Mouse (Mus musculus) megakaryocyte-erythroid progenitor cell, adult 5-6 weeks (primary cell): Measurements from ENCODE around the gene Tmem248. TPM values are rescaled to one million over a fixed set of nuclear protein-coding genes. Genes with fewer than 3 reads are reported as not detected.
A peak's percentile ranks its signal among the peaks of the same experiment; 100 is the strongest.

Experiments used
- ATAC-seq: replicated peaks from 2 replicates; pipeline ENCODE4 v1.8.0; 2016; ENCODE audit warnings: mild to moderate bottlenecking, inconsistent platforms; ENCODE audit not compliant: severe bottlenecking, poor library complexity, low FRiP score, low TSS enrichment
- total RNA-seq, 2 experiments: library from RNA; stranded (forward) in 1 of 2; stranded (reverse) in 1 of 2; fragments of 200-1000, 215-1000 nt in 1 of 2; fragments of >200 nt in 1 of 2; fragmentation: Nextera tagmentation in 1 of 2; gene quantifications; 2 replicates each; pipeline ENCODE4 v1.2.3; 2014 to 2017

The Tmem248 gene
- total RNA-seq (2014; fragmentation: Nextera tagmentation) (42.5 and 48.7 TPM in 2 replicates), total RNA-seq (2017) (35.8 and 42.8 TPM in 2 replicates)

- no peak for ATAC-seq
Observed at GRCm38 (mm10) chr5:130216781-130217180, at the start of gene Tmem248. TSS of gene Tmem248 (plus strand) at chr5:130217081.

GRCm38 (mm10) chr5:130169109-130169508 is 47.8 kb upstream of the Tmem248 start:
- no peak for ATAC-seq

GRCm38 (mm10) chr5:130170666-130171422 is 46.0 kb upstream of the Tmem248 start:
- peak; percentile 76 for ATAC-seq

GRCm38 (mm10) chr5:130171423-130171954 is 45.4 kb upstream of the Tmem248 start, which contains the start of gene Rabgef1:
TSS of gene Rabgef1 (plus strand) at chr5:130171798.
- peak; percentile 75 for ATAC-seq

- ATAC-seq = peak; percentile 31; the same call in 1 of the 2 replicates
Observed at GRCm38 (mm10) chr5:130171956-130172601, 44.8 kb upstream of the Tmem248 start.

GRCm38 (mm10) chr5:130173012-130173411 is 43.9 kb upstream of the Tmem248 start:
- no peak for ATAC-seq

GRCm38 (mm10) chr5:130177871-130178270 is 39.0 kb upstream of the Tmem248 start:
- no peak for ATAC-seq

- 0 out of 2 replicates have a peak, but pooled peaks have one; percentile 10 for ATAC-seq
Observed at GRCm38 (mm10) chr5:130180362-130180761, 36.5 kb upstream of the Tmem248 start.

- ATAC-seq = no peak
Observed at GRCm38 (mm10) chr5:130181740-130182540, 34.9 kb upstream of the Tmem248 start.

GRCm38 (mm10) chr5:130182541-130182821 is 34.4 kb upstream of the Tmem248 start:
- ATAC-seq = no peak

GRCm38 (mm10) chr5:130184193-130184856 is 32.6 kb upstream of the Tmem248 start:
- peak; percentile 78 for ATAC-seq

- no peak for ATAC-seq
Observed at GRCm38 (mm10) chr5:130185312-130185711, 31.6 kb upstream of the Tmem248 start.

- ATAC-seq = peak; percentile 31
Observed at GRCm38 (mm10) chr5:130187383-130187782, 29.5 kb upstream of the Tmem248 start.

- no peak for ATAC-seq
Observed at GRCm38 (mm10) chr5:130190909-130191308, 26.0 kb upstream of the Tmem248 start.

- ATAC-seq = no peak
Observed at GRCm38 (mm10) chr5:130191865-130192264, 25.0 kb upstream of the Tmem248 start.

- ATAC-seq = no peak
Observed at GRCm38 (mm10) chr5:130192356-130192944, 24.4 kb upstream of the Tmem248 start.

GRCm38 (mm10) chr5:130193760-130194159 is 23.1 kb upstream of the Tmem248 start:
- ATAC-seq = no peak

GRCm38 (mm10) chr5:130196307-130196706 is 20.6 kb upstream of the Tmem248 start:
- ATAC-seq = peak; percentile 56

- no peak for ATAC-seq
Observed at GRCm38 (mm10) chr5:130197454-130197853, 19.4 kb upstream of the Tmem248 start.
